Mouse (Mus musculus): Measurements from ENCODE around the gene Slc25a28. TPM values are rescaled to one million over a fixed set of nuclear protein-coding genes. Genes with fewer than 3 reads are reported as not detected.

Slc25a28 gene
- polyA plus RNA-seq, 1 experiment from 2014 or later, result 10.1 TPM

GRCm38 (mm10) chr19:43671054-43671453, 3.6 kb downstream of the Slc25a28 start:
- Histone ChIP-seq H3K9ac (ENCODE audit: low read length) (no peak overlapping the region), H3K4me1 (ENCODE audit: control insufficient read depth, insufficient read depth, low read length) (peaks cover 4% of the 10 kb centered on the region; the same call in 1 of the 2 replicates), H3K9me3 (ENCODE audit: control insufficient read depth, low read length) (no peaks in the 10 kb centered on the region), H3K36me3 (ENCODE audit: control insufficient read depth, insufficient read depth, low read length) (no peaks in the 10 kb centered on the region), H3K27me3 (ENCODE audit: control insufficient read depth, insufficient read depth, low read length) (no peaks in the 10 kb centered on the region), H3K4me3 (ENCODE audit: low read depth, low read length) (no peak overlapping the region), H3K27ac (ENCODE audit: low read depth, low read length) (no peak overlapping the region), H3K4me2 (ENCODE audit: low read depth) (no peak overlapping the region)
- no peak for ATAC-seq (ENCODE audit: insufficient read depth, low FRiP score, low TSS enrichment)
- no peak for DNase-seq (ENCODE audit: low spot score)
- 91% methylated on average over 7 of the region's 7 CpGs for WGBS

GRCm38 (mm10) chr19:43669136-43669759, 5.4 kb downstream of the Slc25a28 start:
- Histone ChIP-seq H3K27me3 (ENCODE audit: control insufficient read depth, insufficient read depth, low read length) (no peaks in the 10 kb centered on the region), H3K4me3 (ENCODE audit: low read depth, low read length) (no peak overlapping the region), H3K4me1 (ENCODE audit: control insufficient read depth, insufficient read depth, low read length) (peaks cover 4% of the 10 kb centered on the region; the same call in 1 of the 2 replicates), H3K27ac (ENCODE audit: low read depth, low read length) (no peak overlapping the region), H3K4me2 (ENCODE audit: low read depth) (no peak overlapping the region), H3K9ac (ENCODE audit: low read length) (no peak overlapping the region), H3K36me3 (ENCODE audit: control insufficient read depth, insufficient read depth, low read length) (no peaks in the 10 kb centered on the region), H3K9me3 (ENCODE audit: control insufficient read depth, low read length) (no peaks in the 10 kb centered on the region)
- ATAC-seq (ENCODE audit: insufficient read depth, low FRiP score, low TSS enrichment) (no peak), DNase-seq (ENCODE audit: low spot score) (no peak)
- WGBS, result 87% methylated on average over 8 of the region's 8 CpGs

GRCm38 (mm10) chr19:43667430-43667809, 7.3 kb downstream of the Slc25a28 start:
- no peak overlapping the region for H3K9ac ChIP-seq (ENCODE audit: low read length)
- H3K27ac ChIP-seq (ENCODE audit: low read depth, low read length), result no peak overlapping the region
- H3K36me3 ChIP-seq (ENCODE audit: control insufficient read depth, insufficient read depth, low read length), result no peaks in the 10 kb centered on the region
- no peaks in the 10 kb centered on the region for H3K27me3 ChIP-seq (ENCODE audit: control insufficient read depth, insufficient read depth, low read length)
- no peak for DNase-seq (ENCODE audit: low spot score)
- H3K4me2 ChIP-seq (ENCODE audit: low read depth), result no peak overlapping the region
- no peaks in the 10 kb centered on the region for H3K4me1 ChIP-seq (ENCODE audit: control insufficient read depth, insufficient read depth, low read length)
- WGBS, result 72% methylated on average over 4 of the region's 4 CpGs
- ATAC-seq (ENCODE audit: insufficient read depth, low FRiP score, low TSS enrichment), result no peak
- H3K9me3 ChIP-seq (ENCODE audit: control insufficient read depth, low read length), result no peaks in the 10 kb centered on the region
- no peak overlapping the region for H3K4me3 ChIP-seq (ENCODE audit: low read depth, low read length)

DNA sequence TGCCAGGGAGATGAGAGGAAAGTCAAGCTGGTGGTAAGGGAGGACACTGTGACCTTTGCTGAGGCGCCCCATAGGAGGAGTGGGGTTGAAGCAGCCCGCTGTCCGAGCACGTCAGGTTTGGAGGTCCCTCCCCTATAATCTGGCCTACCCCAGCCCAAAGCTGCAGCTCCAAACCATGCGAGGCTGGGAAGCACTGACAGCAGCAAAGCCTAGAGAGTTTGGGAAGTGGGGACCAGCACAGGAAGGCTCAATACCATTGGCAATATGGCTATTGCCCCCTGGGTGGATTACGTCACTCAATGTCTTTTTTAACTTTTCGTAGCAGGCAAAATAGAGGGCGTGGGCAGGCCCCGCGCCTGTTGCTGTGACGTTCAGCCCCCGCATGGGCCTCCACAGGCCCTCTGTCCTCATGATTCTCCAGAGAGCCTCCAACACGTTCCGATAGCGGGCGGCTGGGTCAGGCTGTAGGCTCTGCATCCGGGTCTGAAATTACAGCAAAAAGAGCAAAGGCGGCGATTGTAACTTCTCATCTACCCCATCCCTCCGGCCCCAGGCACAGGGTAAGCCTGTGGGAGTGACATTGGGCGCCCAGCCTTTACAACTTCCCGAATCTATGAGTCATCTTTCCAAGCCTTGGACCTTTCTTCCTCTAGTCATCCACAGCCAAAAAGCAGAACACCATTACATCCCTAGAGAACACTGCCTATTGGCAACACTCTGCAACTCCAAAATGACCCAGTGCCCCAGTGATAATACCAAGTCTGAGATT, 7.8 kb downstream of the Slc25a28 start:
- Histone ChIP-seq H3K9me3 (ENCODE audit: control insufficient read depth, low read length) (no peaks in the 10 kb centered on the region), H3K36me3 (ENCODE audit: control insufficient read depth, insufficient read depth, low read length) (no peaks in the 10 kb centered on the region), H3K9ac (ENCODE audit: low read length) (no peak overlapping the region), H3K4me1 (ENCODE audit: control insufficient read depth, insufficient read depth, low read length) (no peaks in the 10 kb centered on the region), H3K4me2 (ENCODE audit: low read depth) (no peak overlapping the region), H3K27ac (ENCODE audit: low read depth, low read length) (no peak overlapping the region), H3K27me3 (ENCODE audit: control insufficient read depth, insufficient read depth, low read length) (no peaks in the 10 kb centered on the region), H3K4me3 (ENCODE audit: low read depth, low read length) (no peak overlapping the region)
- 89% methylated on average over 22 of the region's 22 CpGs for WGBS
- no peak for ATAC-seq (ENCODE audit: insufficient read depth, low FRiP score, low TSS enrichment)
- DNase-seq (ENCODE audit: low spot score), result no peak

DNA sequence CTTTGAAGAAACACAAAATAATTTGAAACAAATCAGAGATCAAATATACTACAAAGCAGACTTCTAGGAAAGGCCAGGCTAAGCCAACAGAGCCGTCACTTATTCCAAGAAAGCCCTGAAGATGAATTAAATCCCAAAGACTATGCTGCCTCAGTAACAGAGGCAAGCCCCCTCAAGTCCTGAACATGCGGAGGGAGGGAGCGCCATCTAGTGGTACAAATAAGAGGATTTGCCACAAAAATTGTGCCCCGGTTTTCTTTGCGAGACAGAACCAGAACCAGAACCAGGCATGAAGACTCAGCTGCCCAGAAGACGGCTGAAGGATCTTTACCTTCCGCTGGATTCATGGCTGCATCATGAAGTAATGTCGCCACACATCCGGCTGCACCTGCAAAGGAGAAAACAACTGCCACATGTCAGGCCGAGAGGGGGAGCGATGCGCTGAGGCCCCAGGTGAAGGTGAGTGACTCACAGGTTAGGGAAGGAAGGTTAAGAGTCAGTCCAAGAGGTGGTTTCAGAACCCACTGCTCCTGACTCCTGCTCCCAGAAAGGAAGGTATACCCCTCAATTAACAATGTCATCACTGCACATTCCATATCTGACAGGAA, 9.1 kb downstream of the Slc25a28 start:
- H3K36me3 ChIP-seq (ENCODE audit: control insufficient read depth, insufficient read depth, low read length), result no peaks in the 10 kb centered on the region
- WGBS, result 58% methylated on average over 12 of the region's 12 CpGs
- H3K27me3 ChIP-seq (ENCODE audit: control insufficient read depth, insufficient read depth, low read length), result no peaks in the 10 kb centered on the region
- no peak overlapping the region for H3K9ac ChIP-seq (ENCODE audit: low read length)
- no peak overlapping the region for H3K27ac ChIP-seq (ENCODE audit: low read depth, low read length)
- ATAC-seq (ENCODE audit: insufficient read depth, low FRiP score, low TSS enrichment) (no peak), DNase-seq (ENCODE audit: low spot score) (peak; percentile 41)
- H3K4me3 ChIP-seq (ENCODE audit: low read depth, low read length), result no peak overlapping the region
- no peak overlapping the region for H3K4me2 ChIP-seq (ENCODE audit: low read depth)
- no peaks in the 10 kb centered on the region for H3K4me1 ChIP-seq (ENCODE audit: control insufficient read depth, insufficient read depth, low read length)
- no peaks in the 10 kb centered on the region for H3K9me3 ChIP-seq (ENCODE audit: control insufficient read depth, low read length)

- Histone ChIP-seq H3K27me3 (ENCODE audit: control insufficient read depth, insufficient read depth, low read length) (no peaks in the 10 kb centered on the region), H3K9ac (ENCODE audit: low read length) (no peak overlapping the region), H3K4me1 (ENCODE audit: control insufficient read depth, insufficient read depth, low read length) (no peaks in the 10 kb centered on the region), H3K9me3 (ENCODE audit: control insufficient read depth, low read length) (no peaks in the 10 kb centered on the region), H3K4me3 (ENCODE audit: low read depth, low read length) (no peak overlapping the region), H3K36me3 (ENCODE audit: control insufficient read depth, insufficient read depth, low read length) (no peaks in the 10 kb centered on the region), H3K4me2 (ENCODE audit: low read depth) (no peak overlapping the region), H3K27ac (ENCODE audit: low read depth, low read length) (no peak overlapping the region)
- 85% methylated on average over 8 of the region's 8 CpGs for WGBS
- DNase-seq (ENCODE audit: low spot score) (no peak), ATAC-seq (ENCODE audit: insufficient read depth, low FRiP score, low TSS enrichment) (no peak)
These were observed 11.2 kb downstream of the Slc25a28 start for GRCm38 (mm10) chr19:43663471-43663870.

DNA sequence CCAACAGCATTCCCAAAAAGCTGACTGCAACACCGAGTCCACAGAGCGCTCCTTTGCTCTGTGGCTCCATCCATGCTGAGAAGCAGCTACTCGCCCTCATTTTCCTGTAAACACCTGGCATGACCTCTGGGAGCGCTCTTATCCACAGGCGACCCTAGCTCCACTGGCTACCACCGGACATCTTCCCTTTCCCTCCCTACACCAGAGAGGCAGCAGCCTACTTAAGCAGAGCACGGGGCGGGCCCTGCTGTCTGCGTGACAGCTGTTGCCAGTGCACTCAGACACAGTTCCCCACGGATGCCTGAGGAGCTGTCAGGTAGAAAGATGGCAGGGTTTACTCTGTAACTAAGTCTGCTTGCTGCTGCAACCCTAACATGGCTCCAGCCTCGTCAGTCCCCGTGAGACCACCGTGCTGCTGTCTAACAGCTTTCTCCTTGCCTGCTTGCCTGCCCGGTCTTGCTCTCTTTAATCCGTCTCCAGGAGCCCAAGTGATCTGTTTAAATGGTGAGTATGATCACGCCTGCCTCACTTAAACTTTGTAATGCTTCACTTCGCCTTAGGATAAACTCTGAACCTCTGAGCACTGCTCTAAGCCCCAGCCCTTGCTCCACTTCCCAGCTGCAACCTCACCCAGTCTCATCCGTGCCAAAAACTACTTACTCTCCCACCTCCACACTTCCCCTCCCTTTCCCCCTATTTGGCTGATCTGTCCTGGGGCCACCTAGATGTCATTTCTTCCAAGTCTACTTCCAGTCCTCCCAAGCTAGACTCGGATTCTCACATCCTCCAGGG, 12.3 kb downstream of the Slc25a28 start:
- no peak overlapping the region for H3K9ac ChIP-seq (ENCODE audit: low read length)
- H3K27ac ChIP-seq (ENCODE audit: low read depth, low read length), result no peak overlapping the region
- no peaks in the 10 kb centered on the region for H3K9me3 ChIP-seq (ENCODE audit: control insufficient read depth, low read length)
- WGBS, result 42% methylated on average over 19 of the region's 19 CpGs
- H3K27me3 ChIP-seq (ENCODE audit: control insufficient read depth, insufficient read depth, low read length), result no peaks in the 10 kb centered on the region
- ATAC-seq (ENCODE audit: insufficient read depth, low FRiP score, low TSS enrichment) (no peak), DNase-seq (ENCODE audit: low spot score) (peak; percentile 42)
- H3K4me2 ChIP-seq (ENCODE audit: low read depth), result no peak overlapping the region
- H3K4me1 ChIP-seq (ENCODE audit: control insufficient read depth, insufficient read depth, low read length), result no peaks in the 10 kb centered on the region
- H3K36me3 ChIP-seq (ENCODE audit: control insufficient read depth, insufficient read depth, low read length), result no peaks in the 10 kb centered on the region
- no peak overlapping the region for H3K4me3 ChIP-seq (ENCODE audit: low read depth, low read length)

GRCm38 (mm10) chr19:43660774-43661173, 13.9 kb downstream of the Slc25a28 start:
- H3K36me3 ChIP-seq (ENCODE audit: control insufficient read depth, insufficient read depth, low read length), result no peaks in the 10 kb centered on the region
- H3K9ac ChIP-seq (ENCODE audit: low read length), result no peak overlapping the region
- no peak for ATAC-seq (ENCODE audit: insufficient read depth, low FRiP score, low TSS enrichment)
- H3K4me1 ChIP-seq (ENCODE audit: control insufficient read depth, insufficient read depth, low read length), result no peaks in the 10 kb centered on the region
- DNase-seq (ENCODE audit: low spot score), result no peak
- 85% methylated on average over 9 of the region's 9 CpGs for WGBS
- no peak overlapping the region for H3K4me2 ChIP-seq (ENCODE audit: low read depth)
- H3K9me3 ChIP-seq (ENCODE audit: control insufficient read depth, low read length), result no peaks in the 10 kb centered on the region
- H3K27me3 ChIP-seq (ENCODE audit: control insufficient read depth, insufficient read depth, low read length), result no peaks in the 10 kb centered on the region
- H3K4me3 ChIP-seq (ENCODE audit: low read depth, low read length), result no peak overlapping the region
- H3K27ac ChIP-seq (ENCODE audit: low read depth, low read length), result no peak overlapping the region

Data from neural tube, embryonic 11.5 days (tissue).